Mouse (Mus musculus) spleen, adult 2 months (tissue): ENCODE data around the gene Thsd4.

Source experiments
- CTCF ChIP-seq: fragments of 200-500 bp; IDR thresholded peaks from 2 replicates; pipeline ENCODE4 v1.5.1; 2011; ENCODE audit warnings: mild to moderate bottlenecking, inconsistent platforms; ENCODE audit not compliant: insufficient read depth, insufficient read length, insufficient replicate concordance; ENCODE audit errors: extremely low read depth
- POLR2A ChIP-seq: fragments of 200-500 bp; IDR thresholded peaks from 2 replicates; pipeline ENCODE4 v1.6.1; 2011; ENCODE audit warnings: low read depth, low read length, inconsistent platforms

DNA sequence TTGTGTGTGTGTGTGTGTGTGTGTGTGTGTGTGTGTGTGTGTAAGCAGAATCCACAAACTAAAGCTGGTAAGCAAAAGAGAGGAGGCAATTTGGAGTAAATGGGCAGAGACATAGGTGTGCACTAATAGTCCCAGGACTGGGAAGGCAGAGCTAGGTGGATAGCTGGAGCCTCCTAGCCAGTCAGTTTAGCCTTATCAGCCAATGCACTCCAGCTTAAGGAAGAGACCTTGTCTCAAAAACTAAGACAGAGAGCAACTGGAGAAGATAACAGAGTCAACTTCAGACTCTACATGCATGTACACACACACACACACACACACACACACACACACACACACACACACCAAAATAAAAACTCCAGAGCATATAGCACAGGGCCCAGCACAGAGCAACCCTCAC, 271.4 kb downstream of the Thsd4 start:
- no peak for TF ChIP-seq CTCF
- no peak for TF ChIP-seq POLR2A
